Mouse (Mus musculus): ENCODE measurements around the gene Artn. TPM values are rescaled to one million over a fixed set of nuclear protein-coding genes. Genes with fewer than 3 reads are reported as not detected.

Artn gene
- total and polyA plus RNA-seq, 3 experiments: 0.23 TPM; not detected in 2

DNA sequence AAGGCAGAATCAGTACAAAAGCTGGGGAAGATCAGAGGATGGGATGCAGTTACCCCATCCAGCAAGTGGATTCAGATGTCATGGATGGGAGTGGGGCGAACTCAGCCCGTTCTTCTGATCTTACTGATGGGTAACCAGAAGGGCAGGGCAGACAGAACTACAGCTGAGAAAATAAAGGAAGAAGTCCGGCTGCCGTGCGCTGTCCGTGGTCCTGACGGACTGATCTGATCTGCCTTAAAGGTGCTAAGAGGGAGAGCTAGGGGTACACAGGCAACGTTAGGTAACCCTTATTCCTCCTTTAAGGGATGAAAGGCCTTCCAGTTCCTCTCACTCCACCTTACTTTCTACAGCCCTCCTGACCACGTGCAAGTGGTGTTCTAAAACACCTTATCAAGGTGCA lies 36.2 kb downstream of the Artn start:
- H3K4me3 ChIP-seq: no peak overlapping the region
- peak; percentile 39 to 70 for DNase-seq
- no peaks in the 10 kb centered on the region for H3K36me3 ChIP-seq (ENCODE audit: control insufficient read depth, insufficient read depth, low read length)
- no peak overlapping the region for H3K9ac ChIP-seq (ENCODE audit: low read depth, low read length)
- no peaks in the 10 kb centered on the region for H3K79me2 ChIP-seq (replicated peaks; ENCODE audit: control insufficient read depth, insufficient read depth, low read length)
- intact Hi-C loops (cut with DNase I): no loop called here
- no peak overlapping the region for H3K27ac ChIP-seq
- 18% methylated on average over 9 of the region's 9 CpGs for WGBS
- peaks cover 2% of the 10 kb centered on the region; the same call in 1 of the 2 replicates for H3K4me1 ChIP-seq (ENCODE audit: control insufficient read depth, insufficient read depth, low read length)
- H3K27me3 ChIP-seq (ENCODE audit: control insufficient read depth, insufficient read depth, low read length): no peaks in the 10 kb centered on the region
- TF ChIP-seq CTCF (IDR thresholded peaks at IDR 0.05): no peak

DNA sequence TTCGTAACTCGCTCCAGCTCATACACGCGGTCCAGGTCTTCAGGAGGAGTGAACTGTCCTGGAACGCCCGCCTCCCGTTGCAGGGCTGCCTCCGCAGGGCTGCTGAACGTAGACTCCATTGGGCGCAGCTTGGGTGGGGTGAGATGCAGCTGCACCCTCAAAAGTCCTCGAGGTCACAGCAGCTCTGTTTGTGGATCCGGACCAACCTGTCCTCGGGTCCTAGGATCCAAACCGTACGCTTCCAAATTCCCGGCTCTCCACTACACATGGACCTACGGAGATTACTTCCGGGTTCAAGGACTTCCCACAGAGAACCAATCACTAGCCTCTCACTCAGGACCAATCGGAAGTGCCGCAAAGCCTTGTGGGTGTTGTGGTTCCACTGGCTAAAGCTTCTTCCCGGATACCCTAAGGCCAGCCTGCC lies 37.8 kb downstream of the Artn start, which contains the start of gene Dph2:
Gene Dph2 (minus strand): TSS at position 295 of the 424 bp plus-strand sequence.
- TF ChIP-seq POLR2A (IDR thresholded peaks at IDR 0.05; ENCODE audit: insufficient read depth, low read depth, low read length) (peak; percentile 56; the same call in 1 of the 2 replicates), CTCF (IDR thresholded peaks at IDR 0.05) (no peak), EP300 (IDR thresholded peaks at IDR 0.05; ENCODE audit: insufficient read depth, low read depth, low read length) (0 out of 2 replicates have a peak, but pooled peaks have one; percentile 57)
- intact Hi-C loops (cut with DNase I): loop anchor here (1.0 kb wide), 1 partner anchor 24 kb away; no protein-coding TSS in a partner anchor

DNA sequence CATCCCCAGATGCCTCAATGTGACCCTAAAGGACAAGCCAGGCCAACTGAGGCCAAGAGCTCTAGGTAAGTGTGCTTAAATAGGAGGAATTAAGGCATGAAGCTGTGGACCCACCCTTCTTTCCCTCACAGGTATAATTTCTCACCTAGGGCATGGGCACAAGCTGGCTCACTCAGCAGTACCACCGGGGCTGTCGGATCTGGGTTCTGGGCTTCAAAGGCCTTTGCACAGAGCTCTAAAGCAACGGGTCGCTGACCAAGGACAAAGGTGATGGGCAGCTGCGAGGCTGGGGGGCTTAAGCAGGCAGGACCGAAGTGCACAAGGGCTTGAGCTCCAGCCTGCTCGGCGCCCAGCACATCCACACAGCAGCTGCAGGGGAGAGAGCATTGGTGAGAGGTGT lies 38.8 kb downstream of the Artn start:
- Histone ChIP-seq H3K27me3 (ENCODE audit: control insufficient read depth, insufficient read depth, low read length) (no peaks in the 10 kb centered on the region), H3K4me3 (no peak overlapping the region), H3K9ac (ENCODE audit: low read depth, low read length) (no peak overlapping the region), H3K36me3 (ENCODE audit: control insufficient read depth, insufficient read depth, low read length) (no peaks in the 10 kb centered on the region), H3K27ac (no peak overlapping the region), H3K79me2 (replicated peaks; ENCODE audit: control insufficient read depth, insufficient read depth, low read length) (no peaks in the 10 kb centered on the region), H3K4me1 (ENCODE audit: control insufficient read depth, insufficient read depth, low read length) (peaks cover 6% of the 10 kb centered on the region)
- TF ChIP-seq CTCF (IDR thresholded peaks at IDR 0.05) (no peak), POLR2A (IDR thresholded peaks at IDR 0.05; ENCODE audit: insufficient read depth, low read depth, low read length) (no peak), EP300 (IDR thresholded peaks at IDR 0.05; ENCODE audit: insufficient read depth, low read depth, low read length) (no peak)
- DNase-seq: no peak
- intact Hi-C loops (cut with DNase I): loop anchor here (1.0 kb wide), 1 partner anchor 25 kb away; no protein-coding TSS in a partner anchor
- 89% methylated on average over 8 of the region's 8 CpGs for WGBS

More for the DNA sequence above, 37.8 kb downstream of the Artn start, which contains the start of gene Dph2:
- H3K4me3 ChIP-seq: peak within 1 kb of the TSS; percentile 76
- peak within 1 kb of the TSS; percentile 69 for H3K9ac ChIP-seq (ENCODE audit: low read depth, low read length)
- H3K27me3 ChIP-seq (ENCODE audit: control insufficient read depth, insufficient read depth, low read length): no peaks in the 10 kb centered on the region
- peak; percentile 85 to 88 for DNase-seq
- no peak within 1 kb of the TSS; the same call in 1 of the 2 replicates for H3K27ac ChIP-seq
- no peaks in the 10 kb centered on the region for H3K36me3 ChIP-seq (ENCODE audit: control insufficient read depth, insufficient read depth, low read length)
- H3K4me1 ChIP-seq (ENCODE audit: control insufficient read depth, insufficient read depth, low read length): peaks cover 4% of the 10 kb centered on the region
- no peaks in the 10 kb centered on the region for H3K79me2 ChIP-seq (replicated peaks; ENCODE audit: control insufficient read depth, insufficient read depth, low read length)
- under 1% methylated on average over 21 of the region's 21 CpGs for WGBS

DNA sequence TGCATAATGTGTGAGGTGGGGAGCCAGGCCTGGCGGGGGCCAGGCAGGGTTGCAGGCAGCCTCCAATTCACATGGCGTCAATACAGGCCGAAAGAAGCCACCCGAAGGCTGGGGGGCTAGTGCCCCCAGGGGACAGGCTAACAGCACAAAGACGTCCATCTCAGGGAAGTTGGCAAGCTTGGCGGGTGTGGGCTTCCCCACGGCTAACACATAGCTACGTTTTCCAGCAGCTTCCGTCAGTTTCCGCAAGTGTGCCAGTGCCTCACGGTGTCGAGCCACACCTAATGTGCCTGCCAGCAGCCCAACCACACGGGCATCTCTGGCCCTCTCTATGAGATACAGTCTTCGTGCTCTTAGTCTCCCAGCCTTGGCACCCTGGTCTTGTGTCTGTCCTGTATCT lies 39.5 kb downstream of the Artn start:
- Histone ChIP-seq H3K4me1 (ENCODE audit: control insufficient read depth, insufficient read depth, low read length) (peaks cover 6% of the 10 kb centered on the region), H3K27ac (no peak overlapping the region), H3K27me3 (ENCODE audit: control insufficient read depth, insufficient read depth, low read length) (no peaks in the 10 kb centered on the region), H3K36me3 (ENCODE audit: control insufficient read depth, insufficient read depth, low read length) (no peaks in the 10 kb centered on the region), H3K4me3 (no peak overlapping the region), H3K79me2 (replicated peaks; ENCODE audit: control insufficient read depth, insufficient read depth, low read length) (no peaks in the 10 kb centered on the region), H3K9ac (ENCODE audit: low read depth, low read length) (no peak overlapping the region)
- intact Hi-C loops (cut with DNase I): no loop called here
- DNase-seq: no peak
- 86% methylated on average over 14 of the region's 14 CpGs for WGBS
- TF ChIP-seq POLR2A (IDR thresholded peaks at IDR 0.05; ENCODE audit: insufficient read depth, low read depth, low read length) (no peak), EP300 (IDR thresholded peaks at IDR 0.05; ENCODE audit: insufficient read depth, low read depth, low read length) (no peak), CTCF (IDR thresholded peaks at IDR 0.05) (no peak)

DNA sequence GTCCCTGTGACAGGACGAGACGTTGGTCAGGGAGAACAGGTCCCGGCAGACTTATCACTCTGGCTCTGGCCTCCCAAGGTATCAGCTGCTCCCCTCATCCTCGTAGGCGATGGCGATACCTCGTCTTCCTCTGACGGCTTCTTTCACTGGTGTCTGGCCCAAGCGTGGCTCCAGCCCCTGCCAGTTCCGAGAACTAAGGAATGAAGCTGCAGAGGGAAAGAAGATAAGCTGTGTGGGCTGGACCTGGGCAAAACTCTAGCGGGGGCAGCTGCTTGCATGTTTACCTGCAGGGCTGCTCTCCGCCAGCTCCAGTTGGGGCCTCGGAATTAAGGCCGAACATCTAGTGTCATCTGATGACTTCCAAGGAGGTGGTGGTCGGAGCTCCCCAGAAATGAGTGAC lies 40.1 kb downstream of the Artn start:
- Histone ChIP-seq H3K36me3 (ENCODE audit: control insufficient read depth, insufficient read depth, low read length) (no peaks in the 10 kb centered on the region), H3K4me3 (no peak overlapping the region), H3K9ac (ENCODE audit: low read depth, low read length) (no peak overlapping the region), H3K27me3 (ENCODE audit: control insufficient read depth, insufficient read depth, low read length) (no peaks in the 10 kb centered on the region), H3K4me1 (ENCODE audit: control insufficient read depth, insufficient read depth, low read length) (peaks cover 6% of the 10 kb centered on the region), H3K79me2 (replicated peaks; ENCODE audit: control insufficient read depth, insufficient read depth, low read length) (no peaks in the 10 kb centered on the region), H3K27ac (no peak overlapping the region)
- no peak for TF ChIP-seq POLR2A (IDR thresholded peaks at IDR 0.05; ENCODE audit: insufficient read depth, low read depth, low read length)
- DNase-seq: no peak
- intact Hi-C loops (cut with DNase I): no loop called here
- WGBS: 83% methylated on average over 15 of the region's 15 CpGs

DNA sequence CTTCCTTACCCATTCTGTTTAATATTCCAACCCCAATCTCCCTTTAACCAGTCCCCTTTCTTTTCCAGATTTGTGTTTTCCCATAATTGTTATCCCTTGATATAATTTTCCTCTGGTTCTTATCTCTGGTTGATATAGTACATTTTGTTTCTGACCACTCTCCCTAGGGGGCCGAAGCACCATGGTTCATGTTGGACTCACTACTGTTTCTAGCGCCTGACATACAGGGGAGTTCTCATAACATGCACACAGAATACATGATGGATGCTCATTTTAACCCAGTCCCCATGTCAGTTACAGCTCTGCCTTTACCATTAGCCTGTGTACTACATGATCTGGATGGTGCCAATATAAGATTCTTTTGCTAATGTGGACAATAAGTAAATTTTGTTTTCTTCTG lies 41.6 kb downstream of the Artn start:
- TF ChIP-seq EP300 (IDR thresholded peaks at IDR 0.05; ENCODE audit: insufficient read depth, low read depth, low read length) (no peak), CTCF (IDR thresholded peaks at IDR 0.05) (no peak), POLR2A (IDR thresholded peaks at IDR 0.05; ENCODE audit: insufficient read depth, low read depth, low read length) (no peak)
- 66% methylated on average over 2 of the region's 2 CpGs for WGBS
- Histone ChIP-seq H3K36me3 (ENCODE audit: control insufficient read depth, insufficient read depth, low read length) (no peaks in the 10 kb centered on the region), H3K27me3 (ENCODE audit: control insufficient read depth, insufficient read depth, low read length) (no peaks in the 10 kb centered on the region), H3K27ac (no peak overlapping the region), H3K4me1 (ENCODE audit: control insufficient read depth, insufficient read depth, low read length) (peaks cover 8% of the 10 kb centered on the region), H3K79me2 (replicated peaks; ENCODE audit: control insufficient read depth, insufficient read depth, low read length) (no peaks in the 10 kb centered on the region), H3K4me3 (peak overlapping the region; percentile 89; the same call in 1 of the 2 replicates), H3K9ac (ENCODE audit: low read depth, low read length) (no peak overlapping the region)
- no peak for DNase-seq
- intact Hi-C loops (cut with DNase I): no loop called here

Data from heart, adult 2 months (tissue).